Mouse (Mus musculus) lung, embryonic 15.5 days (tissue): ENCODE results near the gene E2f4. TPM values are rescaled to one million over a fixed set of nuclear protein-coding genes. Genes with fewer than 3 reads are reported as not detected.

ENCODE experiments used
- ATAC-seq: fragments of 200-750 bp; cut with Nextera tagmentation; 2 replicates; pipeline ENCODE4 v1.8.0; 2017; ENCODE audit warnings: moderate number of reproducible peaks, borderline replicate concordance; ENCODE audit not compliant: low FRiP score, low TSS enrichment; ENCODE audit errors: extremely low read depth
- H3K27ac ChIP-seq: fragments of 300-500 bp; sonication (generic); 2 replicates; pipeline ENCODE4 v1.5.1; 2015; ENCODE audit warnings: moderate library complexity, mild to moderate bottlenecking, inconsistent platforms
- H3K27me3 ChIP-seq: fragments of 300-500 bp; sonication (generic); 2 replicates; pipeline ENCODE4 v1.6.1; 2015; ENCODE audit warnings: inconsistent platforms
- H3K36me3 ChIP-seq: fragments of 300-500 bp; sonication (generic); 2 replicates; pipeline ENCODE4 v1.6.1; 2015; ENCODE audit warnings: inconsistent platforms
- H3K4me1 ChIP-seq: fragments of 300-500 bp; sonication (generic); 2 replicates; pipeline ENCODE4 v1.6.1; 2015; ENCODE audit warnings: inconsistent platforms
- H3K4me2 ChIP-seq: fragments of 300-500 bp; sonication (generic); 2 replicates; pipeline ENCODE4 v1.6.1; 2015; ENCODE audit warnings: inconsistent platforms, mild to moderate bottlenecking, moderate library complexity
- H3K4me3 ChIP-seq: fragments of 300-500 bp; sonication (generic); 2 replicates; pipeline ENCODE4 v1.5.1; 2015; ENCODE audit warnings: mild to moderate bottlenecking, inconsistent platforms
- H3K9ac ChIP-seq: fragments of 300-500 bp; sonication (generic); 2 replicates; pipeline ENCODE4 v1.6.1; 2015; ENCODE audit warnings: inconsistent platforms
- H3K9me3 ChIP-seq: fragments of 300-500 bp; sonication (generic); 2 replicates; pipeline ENCODE4 v1.6.1; 2016; ENCODE audit warnings: inconsistent platforms
- WGBS: fragments of 180-500 bp; shearing (Covaris S2); methylation state at CpG from one replicate; pipeline ENCODE4 v1.1.7; 2015; 5-methylcytosine and 5-hydroxymethylcytosine counted together
- polyA plus RNA-seq: library from polyadenylated mRNA; unstranded; fragments of >200 nt; fragmentation: Nextera tagmentation; extraction: Ambion mirVana; gene quantifications from 2 replicates; pipeline ENCODE4 v1.2.1, GENCODE M21; 2015

The E2f4 gene
- polyA plus RNA-seq, 1 experiment from 2014 or later, result 76.4 TPM

DNA sequence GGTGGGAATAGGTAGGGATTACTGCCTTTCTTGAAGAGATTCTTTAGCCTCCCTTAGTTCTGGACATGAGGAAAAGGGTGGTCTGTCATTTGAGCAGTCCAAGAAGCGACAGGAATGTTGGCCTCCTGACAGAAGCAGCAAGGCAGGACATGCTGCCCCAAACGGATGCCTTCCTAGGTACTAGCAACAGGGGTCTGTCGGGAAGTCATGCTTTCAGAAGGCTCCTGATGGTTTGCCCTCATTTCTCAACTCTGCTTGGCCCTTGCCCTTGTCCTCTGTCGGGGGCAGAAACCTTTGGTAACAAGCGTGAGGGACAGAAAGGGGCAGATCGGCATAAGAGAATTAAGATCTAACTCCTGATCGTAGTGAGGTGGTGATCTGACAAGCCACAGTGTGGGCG is 12.7 kb downstream of the E2f4 start:
- no peak for ATAC-seq
- WGBS, result 78% methylated on average over 8 of the region's 8 CpGs
- H3K9me3 ChIP-seq, result no peaks in the 10 kb centered on the region
- H3K9ac ChIP-seq, result no peak overlapping the region
- peaks cover 14% of the 10 kb centered on the region for H3K4me1 ChIP-seq
- H3K36me3 ChIP-seq, result peaks cover 59% of the 10 kb centered on the region
- no peak overlapping the region for H3K4me3 ChIP-seq
- no peaks in the 10 kb centered on the region for H3K27me3 ChIP-seq
- H3K4me2 ChIP-seq, result no peak overlapping the region
- no peak overlapping the region for H3K27ac ChIP-seq

DNA sequence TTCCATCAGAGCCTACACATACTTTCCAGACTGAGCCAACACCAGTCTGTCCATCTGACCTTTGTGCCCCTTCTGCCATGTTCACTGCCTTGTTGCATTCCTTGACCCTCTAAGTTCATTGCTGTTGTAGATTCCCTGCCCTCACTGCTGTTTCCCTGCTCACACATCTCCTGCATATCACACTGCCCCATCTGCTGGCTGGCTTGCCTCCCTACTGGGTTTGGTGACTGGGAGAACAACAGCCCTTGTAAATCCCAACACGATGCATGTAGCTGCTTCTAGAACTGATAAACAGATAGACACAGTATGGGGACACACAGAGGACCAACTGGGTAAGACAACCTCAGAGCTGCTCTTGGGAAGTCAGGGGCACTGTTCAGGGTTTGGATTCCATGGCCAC is 14.3 kb downstream of the E2f4 start:
- H3K4me3 ChIP-seq, result no peak overlapping the region
- ATAC-seq, result no peak
- 0 out of 2 replicates have a peak, but pooled peaks cover 3% of the 10 kb centered on the region for H3K4me1 ChIP-seq
- no peaks in the 10 kb centered on the region for H3K9me3 ChIP-seq
- no peak overlapping the region for H3K4me2 ChIP-seq
- no peak overlapping the region for H3K27ac ChIP-seq
- H3K36me3 ChIP-seq, result peaks cover 65% of the 10 kb centered on the region
- no peaks in the 10 kb centered on the region for H3K27me3 ChIP-seq
- 82% methylated on average over 1 of the region's 1 CpGs for WGBS
- no peak overlapping the region for H3K9ac ChIP-seq

- Histone ChIP-seq H3K9ac (no peak overlapping the region), H3K27me3 (no peaks in the 10 kb centered on the region), H3K4me2 (no peak overlapping the region), H3K9me3 (no peaks in the 10 kb centered on the region), H3K36me3 (peaks cover 55% of the 10 kb centered on the region), H3K4me3 (no peak overlapping the region), H3K4me1 (0 out of 2 replicates have a peak, but pooled peaks cover 3% of the 10 kb centered on the region), H3K27ac (no peak overlapping the region)
- 86% methylated on average over 8 of the region's 8 CpGs for WGBS
- ATAC-seq, result no peak
Observed at GRCm38 (mm10) chr8:105312891-105313481, 15.5 kb downstream of the E2f4 start.

DNA sequence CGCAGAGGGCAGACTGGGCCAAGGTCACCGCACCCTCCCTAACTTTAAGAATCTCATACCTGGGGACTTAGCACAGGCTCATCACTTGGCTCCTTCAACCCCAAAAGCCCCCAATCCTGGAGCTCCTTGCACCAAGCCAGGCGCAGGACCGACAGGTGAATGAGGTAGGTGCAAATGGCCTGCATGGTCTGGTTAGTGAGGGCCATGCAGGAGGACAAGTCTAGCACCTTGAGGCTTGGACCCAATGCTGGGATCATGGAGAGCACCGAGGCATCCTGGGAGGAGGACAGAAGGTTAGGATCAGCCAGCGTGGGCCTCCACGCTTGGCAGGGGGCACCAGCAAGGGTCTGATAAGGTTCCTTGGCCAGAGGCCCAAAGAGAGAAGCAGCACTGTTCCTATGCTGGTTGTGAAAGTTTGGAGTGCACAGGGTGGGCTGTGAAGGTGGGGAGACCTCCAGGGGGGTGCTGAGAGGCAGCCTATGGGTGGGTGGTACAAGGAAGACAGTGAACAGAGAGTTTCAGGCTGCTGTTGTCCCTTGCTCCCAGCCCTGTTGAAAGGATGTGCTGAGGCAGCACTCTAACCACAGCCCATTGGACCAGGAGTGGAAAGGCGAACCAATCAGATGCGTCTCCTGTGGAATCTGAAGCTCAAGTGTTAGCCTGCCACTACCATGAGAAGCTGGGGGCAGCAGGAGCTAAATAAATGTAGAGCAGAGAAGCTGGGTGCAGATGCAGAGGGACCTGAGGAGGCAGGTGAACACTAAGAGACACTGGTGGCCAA is 16.3 kb downstream of the E2f4 start:
- Histone ChIP-seq H3K9me3 (no peaks in the 10 kb centered on the region), H3K27ac (no peak overlapping the region), H3K36me3 (peaks cover 57% of the 10 kb centered on the region), H3K9ac (no peak overlapping the region), H3K27me3 (no peaks in the 10 kb centered on the region), H3K4me2 (no peak overlapping the region), H3K4me3 (no peak overlapping the region), H3K4me1 (0 out of 2 replicates have a peak, but pooled peaks cover 10% of the 10 kb centered on the region)
- no peak for ATAC-seq
- WGBS, result 71% methylated on average over 9 of the region's 9 CpGs

- no peaks in the 10 kb centered on the region for H3K27me3 ChIP-seq
- no peak for ATAC-seq
- H3K36me3 ChIP-seq, result peaks cover 46% of the 10 kb centered on the region
- H3K27ac ChIP-seq, result no peak overlapping the region
- no peak overlapping the region for H3K9ac ChIP-seq
- H3K4me1 ChIP-seq, result 0 out of 2 replicates have a peak, but pooled peaks cover 11% of the 10 kb centered on the region
- H3K4me3 ChIP-seq, result no peak overlapping the region
- H3K9me3 ChIP-seq, result no peaks in the 10 kb centered on the region
- H3K4me2 ChIP-seq, result no peak overlapping the region
- 84% methylated on average over 18 of the region's 18 CpGs for WGBS
Observed at GRCm38 (mm10) chr8:105315073-105315769, 17.8 kb downstream of the E2f4 start.

GRCm38 (mm10) chr8:105317941-105318340 is 20.5 kb downstream of the E2f4 start:
- H3K36me3 ChIP-seq, result peaks cover 34% of the 10 kb centered on the region
- H3K4me1 ChIP-seq, result 0 out of 2 replicates have a peak, but pooled peaks cover 11% of the 10 kb centered on the region
- WGBS, result 74% methylated on average over 4 of the region's 4 CpGs
- no peak overlapping the region for H3K4me2 ChIP-seq
- 0 out of 2 replicates have a peak, but pooled peaks have one; percentile 12 for ATAC-seq
- no peaks in the 10 kb centered on the region for H3K27me3 ChIP-seq
- no peak overlapping the region for H3K9ac ChIP-seq
- no peaks in the 10 kb centered on the region for H3K9me3 ChIP-seq
- peak overlapping the region; percentile 67 for H3K27ac ChIP-seq
- H3K4me3 ChIP-seq, result no peak overlapping the region

DNA sequence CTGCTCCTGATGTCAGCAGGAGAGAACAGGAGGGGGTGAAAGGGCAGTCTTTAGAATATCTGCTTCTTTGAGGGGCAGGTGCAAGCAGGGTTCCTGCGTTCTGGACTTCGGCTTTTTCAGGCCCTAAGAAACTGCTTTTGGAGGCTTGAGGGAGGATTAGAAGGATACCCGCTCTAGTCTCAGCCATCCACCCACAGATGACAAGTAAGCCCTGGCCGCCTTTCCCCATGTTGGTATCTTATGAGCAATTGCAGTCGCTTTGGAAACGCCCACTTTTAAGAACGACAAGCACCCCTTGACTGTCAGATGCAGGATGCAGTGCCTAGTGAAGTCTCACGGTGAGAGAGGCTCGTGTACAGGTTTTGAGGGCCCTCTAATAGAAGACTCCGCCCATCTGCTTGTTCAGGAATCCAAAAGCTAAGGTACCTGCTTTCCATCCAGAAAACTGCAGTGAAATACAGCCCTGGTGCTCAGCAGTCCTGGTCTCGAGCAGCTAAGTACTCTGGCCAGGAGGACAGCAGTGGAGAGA is 21.3 kb downstream of the E2f4 start:
- Histone ChIP-seq H3K4me3 (no peak overlapping the region), H3K36me3 (peaks cover 26% of the 10 kb centered on the region), H3K4me2 (no peak overlapping the region), H3K9me3 (no peaks in the 10 kb centered on the region), H3K4me1 (0 out of 2 replicates have a peak, but pooled peaks cover 11% of the 10 kb centered on the region), H3K9ac (no peak overlapping the region), H3K27me3 (no peaks in the 10 kb centered on the region), H3K27ac (peak overlapping the region; percentile 67)
- WGBS, result 68% methylated on average over 11 of the region's 11 CpGs
- ATAC-seq, result peak; percentile 23; the same call in 1 of the 2 replicates

DNA sequence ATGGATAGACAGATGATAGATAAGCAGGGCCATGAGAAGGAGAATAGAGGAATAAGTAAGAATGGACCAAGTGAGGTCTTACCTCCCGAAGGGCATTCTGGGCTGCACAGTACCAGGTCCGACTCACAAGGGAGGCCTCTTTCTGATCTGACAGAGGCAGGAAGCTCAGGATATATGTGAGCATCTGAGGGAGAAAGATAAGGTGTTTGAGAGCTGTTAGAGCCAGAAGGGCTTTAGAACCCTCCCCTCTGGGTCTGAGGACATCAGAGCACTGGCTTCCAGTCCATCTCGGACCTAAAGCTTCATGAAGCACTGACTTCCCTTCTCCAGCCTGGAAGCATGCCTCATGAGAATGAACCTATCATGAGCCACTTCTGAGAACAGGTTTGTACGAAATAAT is 25.7 kb downstream of the E2f4 start:
- Histone ChIP-seq H3K27ac (no peak overlapping the region), H3K27me3 (no peaks in the 10 kb centered on the region), H3K9me3 (no peaks in the 10 kb centered on the region), H3K4me3 (no peak overlapping the region), H3K36me3 (peaks cover 15% of the 10 kb centered on the region), H3K9ac (no peak overlapping the region), H3K4me2 (no peak overlapping the region), H3K4me1 (peaks cover 31% of the 10 kb centered on the region)
- 82% methylated on average over 4 of the region's 4 CpGs for WGBS
- no peak for ATAC-seq

DNA sequence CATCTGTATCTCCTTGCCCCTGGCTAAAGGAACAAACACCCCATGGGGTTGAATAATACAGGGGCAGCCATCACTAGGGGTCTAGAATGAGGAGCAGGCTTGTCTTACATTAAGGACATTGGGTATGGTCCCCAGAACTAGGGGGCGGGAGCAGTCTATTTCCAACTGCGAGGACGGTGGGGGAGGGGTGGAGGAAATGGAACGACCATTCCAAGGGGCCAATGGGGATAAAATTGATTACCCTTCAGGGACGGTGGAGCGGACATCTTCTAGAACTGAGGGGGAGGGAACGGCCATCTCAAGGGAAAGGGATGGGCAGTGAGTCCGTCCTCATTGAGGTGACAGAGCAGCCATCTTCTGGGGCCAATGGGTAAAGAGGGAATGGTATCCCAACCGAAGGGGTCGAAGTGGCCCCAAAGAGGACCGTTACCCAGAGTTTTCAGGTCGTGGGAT is 28.2 kb downstream of the E2f4 start:
- Histone ChIP-seq H3K9ac (peak overlapping the region; percentile 83), H3K9me3 (no peaks in the 10 kb centered on the region), H3K4me1 (peaks cover 26% of the 10 kb centered on the region), H3K36me3 (peaks cover 33% of the 10 kb centered on the region), H3K4me3 (peak overlapping the region; percentile 80), H3K4me2 (peak overlapping the region; percentile 75), H3K27me3 (no peaks in the 10 kb centered on the region), H3K27ac (peak overlapping the region; percentile 76)
- WGBS, result 0% methylated on average over 12 of the region's 12 CpGs
- peak; percentile 36; the same call in 1 of the 2 replicates for ATAC-seq

GRCm38 (mm10) chr8:105326141-105326672 is 28.7 kb downstream of the E2f4 start, which contains the start of the genes Lrrc29 and Tmem208:
Lrrc29 (minus strand) TSS chr8:105326278.
Tmem208 (plus strand) TSS chr8:105326354.
- Histone ChIP-seq H3K27ac (peak within 1 kb of the TSS; percentile 93), H3K4me1 (peaks cover 26% of the 10 kb centered on the region), H3K9me3 (no peaks in the 10 kb centered on the region), H3K4me2 (peak within 1 kb of the TSS; percentile 75), H3K4me3 (peak within 1 kb of the TSS; percentile 80), H3K36me3 (peaks cover 38% of the 10 kb centered on the region), H3K9ac (peak within 1 kb of the TSS; percentile 83), H3K27me3 (no peaks in the 10 kb centered on the region)
- under 1% methylated on average over 36 of the region's 36 CpGs for WGBS
- peak; percentile 90 for ATAC-seq

DNA sequence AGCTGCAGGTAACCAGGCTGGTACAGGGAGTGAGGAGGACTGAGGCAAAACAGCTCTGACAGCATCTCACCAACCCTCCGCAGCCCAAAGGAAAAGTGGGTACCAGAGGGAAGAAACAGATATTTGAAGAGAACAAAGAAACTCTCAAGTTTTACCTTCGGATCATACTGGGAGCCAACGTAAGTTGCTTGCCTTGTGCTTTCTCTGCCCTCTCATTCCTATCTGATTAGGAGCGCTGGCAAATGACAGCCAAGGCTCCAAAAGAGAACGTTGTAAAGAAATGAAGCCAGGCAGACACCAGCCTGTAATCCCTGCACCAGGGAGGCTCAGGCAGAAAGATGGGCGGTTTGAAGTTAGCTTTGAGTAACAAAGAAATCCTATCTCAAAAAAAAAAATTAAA is 29.5 kb downstream of the E2f4 start:
- H3K4me2 ChIP-seq, result peak overlapping the region; percentile 75
- H3K4me1 ChIP-seq, result peaks cover 26% of the 10 kb centered on the region
- no peaks in the 10 kb centered on the region for H3K9me3 ChIP-seq
- peak overlapping the region; percentile 80 for H3K4me3 ChIP-seq
- no peaks in the 10 kb centered on the region for H3K27me3 ChIP-seq
- peaks cover 46% of the 10 kb centered on the region for H3K36me3 ChIP-seq
- H3K27ac ChIP-seq, result peak overlapping the region; percentile 93
- peak overlapping the region; percentile 83 for H3K9ac ChIP-seq
- WGBS, result 21% methylated on average over 6 of the region's 6 CpGs
- ATAC-seq, result no peak
